Mouse (Mus musculus) liver, embryonic 16.5 days (tissue): Measurements from ENCODE around the gene Cnst. TPM values are rescaled to one million over a fixed set of nuclear protein-coding genes. Genes with fewer than 3 reads are reported as not detected.
A peak's percentile ranks its signal among the peaks of the same experiment; 100 is the strongest.
"Not testable (repeated sequence)": the region's sequence is repeated elsewhere in the genome, so short reads cannot be mapped to it uniquely, and the experiment has no call there.

Experiments
- ATAC-seq: fragments of 200-750 bp; cut with Nextera tagmentation; 2 replicates; pipeline ENCODE4 v1.8.0; 2017; ENCODE audit warnings: low read depth, mild to moderate bottlenecking, moderate number of reproducible peaks, moderate library complexity
- H3K27ac ChIP-seq: fragments of 300-500 bp; sonication (generic); 2 replicates; pipeline ENCODE4 v1.5.1; 2014; ENCODE audit warnings: mild to moderate bottlenecking, low read length
- H3K27me3 ChIP-seq: fragments of 300-500 bp; sonication (generic); 2 replicates; pipeline ENCODE4 v1.6.1; 2014; ENCODE audit warnings: low read depth, low read length, mixed read lengths; ENCODE audit not compliant: control insufficient read depth, insufficient read depth
- H3K36me3 ChIP-seq: fragments of 300-500 bp; sonication (generic); 2 replicates; pipeline ENCODE4 v1.6.1; 2014; ENCODE audit warnings: mild to moderate bottlenecking; ENCODE audit not compliant: control insufficient read depth, insufficient read depth
- H3K4me1 ChIP-seq: fragments of 300-500 bp; sonication (generic); 2 replicates; pipeline ENCODE4 v1.6.1; 2014; ENCODE audit warnings: low read depth, low read length, mixed read lengths; ENCODE audit not compliant: control insufficient read depth
- H3K4me2 ChIP-seq: fragments of 300-500 bp; sonication (generic); 2 replicates; pipeline ENCODE4 v1.6.1; 2014; ENCODE audit warnings: low read depth, low read length, mixed read lengths
- H3K4me3 ChIP-seq: fragments of 300-500 bp; sonication (generic); 2 replicates; pipeline ENCODE4 v1.5.1; 2014; ENCODE audit warnings: low read depth, mild to moderate bottlenecking, low read length
- H3K9ac ChIP-seq: fragments of 300-500 bp; sonication (generic); 2 replicates; pipeline ENCODE4 v1.6.1; 2014; ENCODE audit warnings: low read depth, low read length
- H3K9me3 ChIP-seq: fragments of 300-500 bp; sonication (generic); replicated peaks from 2 replicates; pipeline ENCODE4 v1.6.1; 2016; ENCODE audit warnings: low read length; ENCODE audit not compliant: control insufficient read depth
- WGBS: fragments of 180-500 bp; shearing (Covaris S2); extraction: QIAGEN DNeasy Blood & Tissue Kit; methylation state at CpG from one replicate; pipeline ENCODE4 v1.1.7; 2014; ENCODE audit not compliant: insufficient replicate concordance; 5-methylcytosine and 5-hydroxymethylcytosine counted together
- polyA plus RNA-seq: library from polyadenylated mRNA; unstranded; fragments of >200 nt; fragmentation: Nextera tagmentation; extraction: Ambion mirVana; gene quantifications from 2 replicates; pipeline ENCODE4 v1.2.1, GENCODE M21; 2015

Gene Cnst
- polyA plus RNA-seq = 11.6 and 11.8 TPM in 2 replicates

- peak within 1 kb of the TSS; percentile 83 for H3K4me2 ChIP-seq
- WGBS = under 1% methylated on average over 69 of the region's 69 CpGs
- peak within 1 kb of the TSS; percentile 98 for H3K27ac ChIP-seq
- peaks cover 44% of the 10 kb centered on the region for H3K4me1 ChIP-seq
- H3K4me3 ChIP-seq = peak within 1 kb of the TSS; percentile 96
- H3K27me3 ChIP-seq, H3K36me3 ChIP-seq, H3K9me3 ChIP-seq: not testable (repeated sequence)
- ATAC-seq = peak; percentile 98
- peak within 1 kb of the TSS; percentile 95 for H3K9ac ChIP-seq
These were observed at the start of gene Cnst, which contains the start of gene Tfb2m for GRCm38 (mm10) chr1:179545768-179546550. Cnst (plus strand) TSS chr1:179546370. Tfb2m (minus strand) TSS chr1:179546267.

GRCm38 (mm10) chr1:179499257-179499656 is 46.9 kb upstream of the Cnst start:
- Histone ChIP-seq H3K4me2 (no peak overlapping the region), H3K9ac (no peak overlapping the region), H3K27me3 (no peaks in the 10 kb centered on the region), H3K9me3 (no peaks in the 10 kb centered on the region), H3K27ac (no peak overlapping the region), H3K4me1 (no peaks in the 10 kb centered on the region), H3K4me3 (no peak overlapping the region), H3K36me3 (no peaks in the 10 kb centered on the region)
- ATAC-seq = no peak
- 74% methylated on average over 3 of the region's 3 CpGs for WGBS

- no peaks in the 10 kb centered on the region for H3K4me1 ChIP-seq
These were observed 43.6 kb upstream of the Cnst start for GRCm38 (mm10) chr1:179502565-179502964.

GRCm38 (mm10) chr1:179506530-179507315 is 39.4 kb upstream of the Cnst start:
- no peaks in the 10 kb centered on the region for H3K36me3 ChIP-seq
- H3K9me3 ChIP-seq = no peaks in the 10 kb centered on the region
- H3K4me1 ChIP-seq = no peaks in the 10 kb centered on the region
- H3K9ac ChIP-seq = no peak overlapping the region
- no peak for ATAC-seq
- no peak overlapping the region for H3K4me2 ChIP-seq
- H3K4me3 ChIP-seq = no peak overlapping the region
- WGBS = 58% methylated on average over 9 of the region's 9 CpGs
- no peaks in the 10 kb centered on the region for H3K27me3 ChIP-seq
- H3K27ac ChIP-seq = no peak overlapping the region

More at GRCm38 (mm10) chr1:179502565-179502964, 43.6 kb upstream of the Cnst start:
- no peak overlapping the region for H3K4me2 ChIP-seq
- H3K9ac ChIP-seq = no peak overlapping the region
- H3K9me3 ChIP-seq = no peaks in the 10 kb centered on the region
- H3K4me3 ChIP-seq = no peak overlapping the region
- whole genome bisulfite sequencing = 13% methylated on average over 3 of the region's 3 CpGs
- H3K27ac ChIP-seq = no peak overlapping the region
- no peak for ATAC-seq
- H3K36me3 ChIP-seq = no peaks in the 10 kb centered on the region
- H3K27me3 ChIP-seq = no peaks in the 10 kb centered on the region

- no peaks in the 10 kb centered on the region for H3K27me3 ChIP-seq
- ATAC-seq = no peak
- no peaks in the 10 kb centered on the region for H3K9me3 ChIP-seq
- no peak overlapping the region for H3K9ac ChIP-seq
- H3K27ac ChIP-seq = no peak overlapping the region
- H3K4me2 ChIP-seq = no peak overlapping the region
- no peaks in the 10 kb centered on the region for H3K4me1 ChIP-seq
- WGBS = 76% methylated on average over 13 of the region's 13 CpGs
- H3K4me3 ChIP-seq = no peak overlapping the region
- no peaks in the 10 kb centered on the region for H3K36me3 ChIP-seq
These were observed 35.4 kb upstream of the Cnst start for GRCm38 (mm10) chr1:179510546-179511340.

GRCm38 (mm10) chr1:179511895-179512294 is 34.3 kb upstream of the Cnst start:
- ATAC-seq = no peak
- Histone ChIP-seq H3K9me3 (no peaks in the 10 kb centered on the region), H3K27ac (no peak overlapping the region), H3K27me3 (no peaks in the 10 kb centered on the region), H3K9ac (no peak overlapping the region), H3K4me3 (no peak overlapping the region), H3K4me2 (no peak overlapping the region), H3K36me3 (no peaks in the 10 kb centered on the region), H3K4me1 (peaks cover 6% of the 10 kb centered on the region)
- 70% methylated on average over 7 of the region's 7 CpGs for WGBS

GRCm38 (mm10) chr1:179516941-179517712 is 29.0 kb upstream of the Cnst start:
- peak overlapping the region; percentile 100 for H3K4me2 ChIP-seq
- no peaks in the 10 kb centered on the region for H3K27me3 ChIP-seq
- peak overlapping the region; percentile 85 for H3K9ac ChIP-seq
- H3K27ac ChIP-seq = peak overlapping the region; percentile 84
- WGBS = under 1% methylated on average over 21 of the region's 21 CpGs
- no peaks in the 10 kb centered on the region for H3K36me3 ChIP-seq
- peaks cover 10% of the 10 kb centered on the region for H3K4me1 ChIP-seq
- peak overlapping the region; percentile 89 for H3K4me3 ChIP-seq
- H3K9me3 ChIP-seq = no peaks in the 10 kb centered on the region
- ATAC-seq = peak; percentile 62
